Mouse (Mus musculus) hindbrain, embryonic 14.5 days (tissue): ENCODE data around the gene Kirrel3. TPM values are rescaled to one million over a fixed set of nuclear protein-coding genes. Genes with fewer than 3 reads are reported as not detected.

Experiments used
- ATAC-seq: fragments of 200-750 bp; cut with Nextera tagmentation; 2 replicates; pipeline ENCODE4 v1.8.0; 2017; ENCODE audit warnings: moderate number of reproducible peaks, mild to moderate bottlenecking, moderate TSS enrichment, moderate library complexity; ENCODE audit not compliant: low FRiP score
- DNase-seq: peaks from one replicate; pipeline ENCODE4 v3.0.0-alpha.2; 2015; ENCODE audit warnings: low spot score
- H3K27ac ChIP-seq: fragments of 300-500 bp; sonication (generic); 2 replicates; pipeline ENCODE4 v1.5.1; 2014; ENCODE audit warnings: mild to moderate bottlenecking, moderate library complexity
- H3K27me3 ChIP-seq: fragments of 300-500 bp; sonication (generic); 2 replicates; pipeline ENCODE4 v1.6.1; 2014; ENCODE audit warnings: mild to moderate bottlenecking, low read length, mixed read lengths; ENCODE audit not compliant: control insufficient read depth, insufficient read depth
- H3K36me3 ChIP-seq: fragments of 300-500 bp; sonication (generic); replicated peaks from 2 replicates; pipeline ENCODE4 v1.6.1; 2014; ENCODE audit not compliant: control insufficient read depth, insufficient read depth
- H3K4me1 ChIP-seq: fragments of 300-500 bp; sonication (generic); replicated peaks from 2 replicates; pipeline ENCODE4 v1.6.1; 2014; ENCODE audit warnings: antibody characterized with exemption, low read length, mixed read lengths; ENCODE audit not compliant: control insufficient read depth, insufficient read depth
- H3K4me2 ChIP-seq: fragments of 300-500 bp; sonication (generic); replicated peaks from 2 replicates; pipeline ENCODE4 v1.6.1; 2014; ENCODE audit warnings: mild to moderate bottlenecking, moderate library complexity
- H3K4me3 ChIP-seq: fragments of 300-500 bp; sonication (generic); replicated peaks from 2 replicates; pipeline ENCODE4 v1.5.1; 2014; ENCODE audit warnings: mild to moderate bottlenecking, low read length
- H3K9ac ChIP-seq: fragments of 300-500 bp; sonication (generic); 2 replicates; pipeline ENCODE4 v1.6.1; 2014
- H3K9me3 ChIP-seq: fragments of 300-500 bp; sonication (generic); 2 replicates; pipeline ENCODE4 v1.6.1; 2016; ENCODE audit warnings: low read length; ENCODE audit not compliant: control insufficient read depth
- WGBS: fragments of 180-500 bp; shearing (Covaris S2); extraction: QIAGEN DNeasy Blood & Tissue Kit; methylation state at CpG from one replicate; pipeline ENCODE4 v1.1.7; 2014; 5-methylcytosine and 5-hydroxymethylcytosine counted together
- polyA plus RNA-seq: library from polyadenylated mRNA; unstranded; fragments of >200 nt; fragmentation: Nextera tagmentation; extraction: Ambion mirVana; gene quantifications from 2 replicates; pipeline ENCODE4 v1.2.1, GENCODE M21; 2014

The Kirrel3 gene
- 38.8 and 41.8 TPM in 2 replicates for polyA plus RNA-seq

- peak; percentile 69 for ATAC-seq
- under 1% methylated on average over 35 of the region's 35 CpGs for WGBS
- DNase-seq = peak; percentile 76
- H3K27me3 ChIP-seq = peaks cover 20% of the 10 kb centered on the region; the same call in 1 of the 2 replicates
- H3K4me2 ChIP-seq = peak within 1 kb of the TSS; percentile 60
- peak within 1 kb of the TSS; percentile 61 for H3K9ac ChIP-seq
- H3K4me1 ChIP-seq = peaks cover 24% of the 10 kb centered on the region
- peak within 1 kb of the TSS; percentile 71 for H3K27ac ChIP-seq
- H3K9me3 ChIP-seq = no peaks in the 10 kb centered on the region
- H3K36me3 ChIP-seq = no peaks in the 10 kb centered on the region
- H3K4me3 ChIP-seq = peak within 1 kb of the TSS; percentile 42
These were observed at the start of gene Kirrel3 for GRCm38 (mm10) chr9:34485759-34486431. Gene Kirrel3 (plus strand): TSS chr9:34485894.

GRCm38 (mm10) chr9:34440721-34441120, 45.0 kb upstream of the Kirrel3 start:
- Histone ChIP-seq H3K4me3 (no peak overlapping the region), H3K27ac (no peak overlapping the region), H3K36me3 (no peaks in the 10 kb centered on the region), H3K4me2 (no peak overlapping the region), H3K4me1 (no peaks in the 10 kb centered on the region), H3K27me3 (no peaks in the 10 kb centered on the region), H3K9ac (no peak overlapping the region), H3K9me3 (no peaks in the 10 kb centered on the region)
- DNase-seq (no peak), ATAC-seq (no peak)
- 81% methylated on average over 4 of the region's 4 CpGs for WGBS

- H3K27ac ChIP-seq = no peak overlapping the region
- H3K4me3 ChIP-seq = no peak overlapping the region
- DNase-seq = no peak
- no peak for ATAC-seq
- no peaks in the 10 kb centered on the region for H3K36me3 ChIP-seq
- WGBS = 68% methylated on average over 4 of the region's 4 CpGs
- no peak overlapping the region for H3K4me2 ChIP-seq
- no peak overlapping the region for H3K9ac ChIP-seq
- H3K4me1 ChIP-seq = 0 out of 2 replicates have a peak, but pooled peaks cover 3% of the 10 kb centered on the region
- H3K9me3 ChIP-seq = no peaks in the 10 kb centered on the region
- H3K27me3 ChIP-seq = no peaks in the 10 kb centered on the region
These were observed 41.7 kb upstream of the Kirrel3 start for GRCm38 (mm10) chr9:34443950-34444349.

GRCm38 (mm10) chr9:34446497-34447350, 39.0 kb upstream of the Kirrel3 start:
- Histone ChIP-seq H3K4me2 (no peak overlapping the region), H3K36me3 (no peaks in the 10 kb centered on the region), H3K27ac (0 out of 2 replicates have a peak overlapping the region, but pooled peaks have one; percentile 26), H3K27me3 (no peaks in the 10 kb centered on the region), H3K4me1 (0 out of 2 replicates have a peak, but pooled peaks cover 3% of the 10 kb centered on the region), H3K4me3 (no peak overlapping the region), H3K9ac (no peak overlapping the region), H3K9me3 (no peaks in the 10 kb centered on the region)
- ATAC-seq = peak; percentile 68; the same call in 1 of the 2 replicates
- 57% methylated on average over 15 of the region's 15 CpGs for WGBS
- DNase-seq = no peak

GRCm38 (mm10) chr9:34447736-34448135, 38.0 kb upstream of the Kirrel3 start:
- 89% methylated on average over 2 of the region's 2 CpGs for WGBS
- H3K36me3 ChIP-seq = no peaks in the 10 kb centered on the region
- no peak overlapping the region for H3K4me3 ChIP-seq
- 0 out of 2 replicates have a peak, but pooled peaks cover 3% of the 10 kb centered on the region for H3K4me1 ChIP-seq
- no peak overlapping the region for H3K9ac ChIP-seq
- ATAC-seq = no peak
- H3K4me2 ChIP-seq = no peak overlapping the region
- H3K27me3 ChIP-seq = no peaks in the 10 kb centered on the region
- no peak overlapping the region for H3K27ac ChIP-seq
- H3K9me3 ChIP-seq = no peaks in the 10 kb centered on the region
- no peak for DNase-seq

GRCm38 (mm10) chr9:34448467-34448866, 37.2 kb upstream of the Kirrel3 start:
- no peak overlapping the region for H3K4me2 ChIP-seq
- no peak overlapping the region for H3K27ac ChIP-seq
- ATAC-seq (no peak), DNase-seq (no peak)
- H3K27me3 ChIP-seq = no peaks in the 10 kb centered on the region
- H3K36me3 ChIP-seq = no peaks in the 10 kb centered on the region
- H3K4me1 ChIP-seq = 0 out of 2 replicates have a peak, but pooled peaks cover 3% of the 10 kb centered on the region
- WGBS = 78% methylated on average over 4 of the region's 4 CpGs
- no peaks in the 10 kb centered on the region for H3K9me3 ChIP-seq
- no peak overlapping the region for H3K4me3 ChIP-seq
- H3K9ac ChIP-seq = no peak overlapping the region

GRCm38 (mm10) chr9:34458189-34458588, 27.5 kb upstream of the Kirrel3 start:
- no peak for DNase-seq
- H3K9ac ChIP-seq = no peak overlapping the region
- no peaks in the 10 kb centered on the region for H3K27me3 ChIP-seq
- no peak overlapping the region for H3K4me3 ChIP-seq
- no peaks in the 10 kb centered on the region for H3K9me3 ChIP-seq
- no peak for ATAC-seq
- 68% methylated on average over 5 of the region's 5 CpGs for WGBS
- no peak overlapping the region for H3K4me2 ChIP-seq
- no peaks in the 10 kb centered on the region for H3K4me1 ChIP-seq
- H3K27ac ChIP-seq = no peak overlapping the region
- no peaks in the 10 kb centered on the region for H3K36me3 ChIP-seq

- no peaks in the 10 kb centered on the region for H3K36me3 ChIP-seq
- H3K4me3 ChIP-seq = no peak overlapping the region
- 79% methylated on average over 5 of the region's 5 CpGs for WGBS
- ATAC-seq = no peak
- no peaks in the 10 kb centered on the region for H3K9me3 ChIP-seq
- no peak overlapping the region for H3K4me2 ChIP-seq
- no peak for DNase-seq
- H3K9ac ChIP-seq = no peak overlapping the region
- no peak overlapping the region for H3K27ac ChIP-seq
- no peaks in the 10 kb centered on the region for H3K27me3 ChIP-seq
- H3K4me1 ChIP-seq = no peaks in the 10 kb centered on the region
These were observed 25.7 kb upstream of the Kirrel3 start for GRCm38 (mm10) chr9:34459968-34460367.

GRCm38 (mm10) chr9:34463666-34464065, 22.0 kb upstream of the Kirrel3 start:
- Histone ChIP-seq H3K27ac (no peak overlapping the region), H3K27me3 (no peaks in the 10 kb centered on the region), H3K4me2 (no peak overlapping the region), H3K4me1 (no peaks in the 10 kb centered on the region), H3K9ac (no peak overlapping the region), H3K9me3 (no peaks in the 10 kb centered on the region), H3K4me3 (no peak overlapping the region), H3K36me3 (no peaks in the 10 kb centered on the region)
- ATAC-seq (no peak), DNase-seq (no peak)
- 65% methylated on average over 2 of the region's 2 CpGs for WGBS
